Mouse (Mus musculus) neural tube, postnatal 0 days (tissue): ENCODE data around the gene Gm3127. TPM values are rescaled to one million over a fixed set of nuclear protein-coding genes. Genes with fewer than 3 reads are reported as not detected.

Experiments used
- polyA plus RNA-seq: library from polyadenylated mRNA; unstranded; fragments of >200 nt; fragmentation: Nextera tagmentation; extraction: Ambion mirVana; gene quantifications from 2 replicates; pipeline ENCODE4 v1.2.1, GENCODE M21; 2015

Gene Gm3127
- polyA plus RNA-seq = not detected in 2 replicates

GRCm38 (mm10) chr14:4164730-4165129 lies at the start of gene Gm3127:
Gene Gm3127, plus strand, starts transcription at chr14:4165030.

GRCm38 (mm10) chr14:4182491-4183210 lies 17.8 kb downstream of the Gm3127 start, which contains the start of gene Gm2974:
Gene Gm2974, plus strand, starts transcription at chr14:4182576.

Other genes with a start within 250 kb of the Gm3127 start
- not detected in 2 replicates for gene Gm3029, start 233.3 kb upstream of the Gm3127 start, polyA plus RNA-seq
- gene Gm3095, start 201.5 kb upstream of the Gm3127 start, polyA plus RNA-seq = 1.6 and 2.2 TPM in 2 replicates
- not detected in 2 replicates for gene Gm3099, start 166.6 kb upstream of the Gm3127 start, polyA plus RNA-seq
- 2.2 and 4.6 TPM in 2 replicates for gene Gm5796, start 141.1 kb upstream of the Gm3127 start, polyA plus RNA-seq
- not detected in 2 replicates for gene Gm3115, start 80.9 kb upstream of the Gm3127 start, polyA plus RNA-seq
- gene Gm8108, start 54.5 kb upstream of the Gm3127 start, polyA plus RNA-seq = 3.8 and 4.1 TPM in 2 replicates
- 5.8 and 10.8 TPM in 2 replicates for gene Gm2974, start 17.5 kb downstream of the Gm3127 start, polyA plus RNA-seq
- not detected in 2 replicates for gene Gm3138, start 84.6 kb downstream of the Gm3127 start, polyA plus RNA-seq
- gene Gm3149, start 152.3 kb downstream of the Gm3127 start, polyA plus RNA-seq = 0.15 TPM in 1 of 2 replicates, not detected in the other
- 4.2 and 4.7 TPM in 2 replicates for gene 2610042L04Rik, start 169.7 kb downstream of the Gm3127 start, polyA plus RNA-seq
- gene Gm3159, start 232.5 kb downstream of the Gm3127 start, polyA plus RNA-seq = not detected in 2 replicates